Mouse (Mus musculus) megakaryocyte-erythroid progenitor cell, adult 5-6 weeks (primary cell): Measurements from ENCODE around the gene Pcyox1. TPM values are rescaled to one million over a fixed set of nuclear protein-coding genes. Genes with fewer than 3 reads are reported as not detected.
A peak's percentile ranks its signal among the peaks of the same experiment; 100 is the strongest.
"Not testable (repeated sequence)": the region's sequence is repeated elsewhere in the genome, so short reads cannot be mapped to it uniquely, and the experiment has no call there.

Experiments used
- ATAC-seq: replicated peaks from 2 replicates; pipeline ENCODE4 v1.8.0; 2016; ENCODE audit warnings: mild to moderate bottlenecking, inconsistent platforms; ENCODE audit not compliant: severe bottlenecking, poor library complexity, low FRiP score, low TSS enrichment
- total RNA-seq, 2 experiments: library from RNA; stranded (forward) in 1 of 2; stranded (reverse) in 1 of 2; fragments of 200-1000, 215-1000 nt in 1 of 2; fragments of >200 nt in 1 of 2; fragmentation: Nextera tagmentation in 1 of 2; gene quantifications; 2 replicates each; pipeline ENCODE4 v1.2.3; 2014 to 2017

Gene Pcyox1
- total RNA-seq, 2 experiments from 2014 or later = 14.1 to 40.4 TPM

GRCm38 (mm10) chr6:86399995-86400394 lies 3.0 kb upstream of the Pcyox1 start:
- ATAC-seq = no peak

- no peak for ATAC-seq
Measured at GRCm38 (mm10) chr6:86398986-86399385, 2.0 kb upstream of the Pcyox1 start.

- ATAC-seq = no peak
Measured at GRCm38 (mm10) chr6:86397257-86397980, 465 bp upstream of the Pcyox1 start.

- no peak for ATAC-seq
Measured at GRCm38 (mm10) chr6:86395969-86396368, 985 bp downstream of the Pcyox1 start.

- no peak for ATAC-seq
Measured at GRCm38 (mm10) chr6:86395021-86395420, 1.9 kb downstream of the Pcyox1 start.

- ATAC-seq = no peak
Measured at GRCm38 (mm10) chr6:86394078-86394720, 2.8 kb downstream of the Pcyox1 start.

- no peak for ATAC-seq
Measured at GRCm38 (mm10) chr6:86393187-86393586, 3.8 kb downstream of the Pcyox1 start.

GRCm38 (mm10) chr6:86391326-86391725 lies 5.6 kb downstream of the Pcyox1 start:
- no peak for ATAC-seq

- no peak for ATAC-seq
Measured at GRCm38 (mm10) chr6:86388461-86388860, 8.5 kb downstream of the Pcyox1 start.

- no peak for ATAC-seq
Measured at GRCm38 (mm10) chr6:86387313-86387712, 9.6 kb downstream of the Pcyox1 start.

GRCm38 (mm10) chr6:86385362-86386104 lies 11.4 kb downstream of the Pcyox1 start:
- ATAC-seq = no peak

- ATAC-seq = no peak
Measured at GRCm38 (mm10) chr6:86384692-86385091, 12.3 kb downstream of the Pcyox1 start.

- no peak for ATAC-seq
Measured at GRCm38 (mm10) chr6:86383370-86383769, 13.6 kb downstream of the Pcyox1 start.

GRCm38 (mm10) chr6:86382551-86382950 lies 14.4 kb downstream of the Pcyox1 start:
- ATAC-seq = no peak

GRCm38 (mm10) chr6:86380112-86380511 lies 16.8 kb downstream of the Pcyox1 start:
- not testable (repeated sequence) for ATAC-seq

- ATAC-seq = no peak
Measured at GRCm38 (mm10) chr6:86378341-86378740, 18.6 kb downstream of the Pcyox1 start.

- ATAC-seq = no peak
Measured at GRCm38 (mm10) chr6:86373556-86373955, 23.4 kb downstream of the Pcyox1 start.

GRCm38 (mm10) chr6:86371950-86372516 lies 24.9 kb downstream of the Pcyox1 start:
- no peak for ATAC-seq

GRCm38 (mm10) chr6:86371340-86371911 lies 25.5 kb downstream of the Pcyox1 start:
- peak; percentile 94 for ATAC-seq
